Mouse (Mus musculus) liver, postnatal 0 days (tissue): ENCODE data around the gene Bcas2. TPM values are rescaled to one million over a fixed set of nuclear protein-coding genes. Genes with fewer than 3 reads are reported as not detected.

Experiments
- ATAC-seq: fragments of 200-750 bp; cut with Nextera tagmentation; 2 replicates; pipeline ENCODE4 v1.8.0; 2017; ENCODE audit warnings: mild to moderate bottlenecking, moderate library complexity
- DNase-seq: peaks from one replicate; pipeline ENCODE4 v3.0.0-alpha.2; 2016
- H3K27ac ChIP-seq: fragments of 300-500 bp; sonication (generic); 2 replicates; pipeline ENCODE4 v1.5.1; 2014; ENCODE audit warnings: antibody characterized with exemption, moderate library complexity, mild to moderate bottlenecking, low read depth
- H3K27me3 ChIP-seq: fragments of 300-500 bp; sonication (generic); 2 replicates; pipeline ENCODE4 v1.6.1; 2014; ENCODE audit warnings: low read length, control low read depth, mixed read lengths; ENCODE audit not compliant: insufficient read depth
- H3K36me3 ChIP-seq: fragments of 300-500 bp; sonication (generic); replicated peaks from 2 replicates; pipeline ENCODE4 v1.6.1; 2014; ENCODE audit warnings: mild to moderate bottlenecking, control low read depth, low read length, moderate library complexity, mixed read lengths; ENCODE audit not compliant: insufficient read depth
- H3K4me1 ChIP-seq: fragments of 300-500 bp; sonication (generic); 2 replicates; pipeline ENCODE4 v1.6.1; 2014; ENCODE audit warnings: antibody characterized with exemption, mild to moderate bottlenecking, control low read depth; ENCODE audit not compliant: insufficient read depth
- H3K4me2 ChIP-seq: fragments of 300-500 bp; sonication (generic); 2 replicates; pipeline ENCODE4 v1.6.1; 2014; ENCODE audit warnings: low read depth, mild to moderate bottlenecking, low read length, moderate library complexity, mixed read lengths
- H3K4me3 ChIP-seq: fragments of 300-500 bp; sonication (generic); 2 replicates; pipeline ENCODE4 v1.5.1; 2014; ENCODE audit warnings: low read depth, low read length
- H3K9ac ChIP-seq: fragments of 300-500 bp; sonication (generic); replicated peaks from 2 replicates; pipeline ENCODE4 v1.6.1; 2014; ENCODE audit warnings: mild to moderate bottlenecking, moderate library complexity
- H3K9me3 ChIP-seq: fragments of 300-500 bp; sonication (generic); 2 replicates; pipeline ENCODE4 v1.6.1; 2016; ENCODE audit warnings: mild to moderate bottlenecking, control low read depth, low read length, mixed read lengths
- CTCF ChIP-seq: sonication (generic); IDR thresholded peaks from 2 replicates; pipeline ENCODE4 v1.5.1; 2016; ENCODE audit warnings: antibody characterized with exemption, low read depth
- EP300 ChIP-seq: IDR thresholded peaks from 2 replicates; pipeline ENCODE4 v1.6.1; 2016; ENCODE audit warnings: antibody characterized with exemption, low read depth, mild to moderate bottlenecking
- WGBS: fragments of 180-500 bp; shearing (Covaris S2); extraction: QIAGEN DNeasy Blood & Tissue Kit; methylation state at CpG from one replicate; pipeline ENCODE4 v1.1.7; 2014; ENCODE audit not compliant: insufficient replicate concordance; 5-methylcytosine and 5-hydroxymethylcytosine counted together
- polyA plus RNA-seq: library from polyadenylated mRNA; unstranded; fragments of >200 nt; fragmentation: Nextera tagmentation; extraction: Ambion mirVana; gene quantifications from 2 replicates; pipeline ENCODE4 v1.2.1, GENCODE M21; 2015

Bcas2 gene
- polyA plus RNA-seq, 1 experiment from 2014 or later: 73.7 TPM

DNA sequence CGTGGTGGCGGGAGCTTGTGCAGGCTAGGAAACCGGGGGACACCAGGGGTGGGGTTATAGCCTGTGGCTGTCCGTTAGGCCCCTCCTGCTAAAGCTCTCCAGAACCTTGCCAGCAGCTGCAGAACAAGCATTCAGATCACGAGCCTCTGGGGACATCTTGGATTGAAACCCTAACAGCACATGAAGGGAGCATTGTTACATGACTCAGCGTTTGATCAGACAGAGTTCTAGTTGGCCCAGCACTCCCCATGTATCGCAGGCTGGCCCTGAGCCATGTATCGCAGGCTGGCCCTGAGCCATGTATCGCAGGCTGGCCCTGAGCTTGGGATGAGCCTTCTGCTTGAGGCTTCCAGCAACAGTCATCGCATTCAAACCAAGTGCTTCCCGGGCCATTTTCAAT lies 30.2 kb upstream of the Bcas2 start:
- no peaks in the 10 kb centered on the region for H3K27me3 ChIP-seq
- peak; percentile 56 for ATAC-seq
- WGBS: 77% methylated on average over 11 of the region's 11 CpGs
- no peaks in the 10 kb centered on the region for H3K9me3 ChIP-seq
- peaks cover 8% of the 10 kb centered on the region; the same call in 1 of the 2 replicates for H3K36me3 ChIP-seq
- no peak overlapping the region for H3K4me3 ChIP-seq
- H3K9ac ChIP-seq: no peak overlapping the region
- H3K4me2 ChIP-seq: 0 out of 2 replicates have a peak overlapping the region, but pooled peaks have one; percentile 19
- no peak for TF ChIP-seq CTCF
- no peak for TF ChIP-seq EP300
- 0 out of 2 replicates have a peak overlapping the region, but pooled peaks have one; percentile 16 for H3K27ac ChIP-seq
- DNase-seq: no peak
- H3K4me1 ChIP-seq: peaks cover 24% of the 10 kb centered on the region

DNA sequence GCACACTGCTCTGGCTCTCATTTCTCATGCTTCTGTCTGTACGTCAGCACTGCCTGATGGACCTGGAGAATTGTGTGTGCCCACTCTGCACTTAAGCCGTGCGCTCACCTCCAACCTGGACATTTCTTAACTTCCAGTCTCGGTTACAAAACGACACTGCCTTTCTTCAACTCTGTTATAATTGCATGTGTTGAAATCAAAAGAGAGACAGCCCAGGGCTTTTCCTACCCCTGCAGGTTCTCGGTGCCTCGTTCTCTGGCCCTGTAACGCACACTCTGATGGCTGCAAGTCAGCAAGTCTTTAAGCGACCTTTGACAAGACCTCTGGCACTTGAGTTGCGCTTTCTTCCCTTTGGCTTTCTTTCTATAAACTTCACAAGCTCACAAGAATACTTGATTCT lies 29.1 kb upstream of the Bcas2 start:
- H3K9me3 ChIP-seq: no peaks in the 10 kb centered on the region
- ATAC-seq (no peak), DNase-seq (no peak)
- peaks cover 19% of the 10 kb centered on the region for H3K4me1 ChIP-seq
- no peak overlapping the region for H3K27ac ChIP-seq
- H3K4me3 ChIP-seq: no peak overlapping the region
- TF ChIP-seq EP300 (no peak), CTCF (no peak)
- H3K36me3 ChIP-seq: peaks cover 1% of the 10 kb centered on the region
- no peaks in the 10 kb centered on the region for H3K27me3 ChIP-seq
- no peak overlapping the region for H3K4me2 ChIP-seq
- H3K9ac ChIP-seq: no peak overlapping the region
- WGBS: 78% methylated on average over 10 of the region's 10 CpGs

DNA sequence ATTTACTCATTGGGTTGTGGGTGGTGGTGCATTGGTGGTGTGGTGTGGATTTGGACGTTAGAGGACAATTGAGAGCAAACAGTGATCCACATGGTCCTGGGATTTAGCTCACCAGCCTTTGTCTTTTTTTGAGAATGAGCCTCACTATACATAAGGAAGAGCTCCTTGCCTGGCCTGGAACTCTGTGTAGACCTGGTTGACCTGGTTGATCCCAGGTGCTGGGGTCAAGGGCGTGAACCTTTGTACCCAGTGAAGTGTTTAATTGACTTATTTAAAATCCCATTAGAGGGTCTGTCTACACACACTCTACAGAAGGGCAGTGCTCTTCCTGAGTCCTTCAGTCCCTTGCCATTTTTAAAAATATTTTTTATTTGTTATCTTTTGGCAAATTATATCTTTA lies 26.1 kb upstream of the Bcas2 start:
- WGBS: 85% methylated on average over 2 of the region's 2 CpGs
- Histone ChIP-seq H3K36me3 (no peaks in the 10 kb centered on the region; the same call in none of the 2 replicates), H3K9ac (no peak overlapping the region), H3K4me1 (peaks cover 6% of the 10 kb centered on the region), H3K27me3 (no peaks in the 10 kb centered on the region), H3K4me2 (no peak overlapping the region), H3K4me3 (no peak overlapping the region), H3K9me3 (no peaks in the 10 kb centered on the region), H3K27ac (no peak overlapping the region)
- no peak for ATAC-seq
- no peak for DNase-seq
- TF ChIP-seq CTCF: no peak
- TF ChIP-seq EP300: no peak

DNA sequence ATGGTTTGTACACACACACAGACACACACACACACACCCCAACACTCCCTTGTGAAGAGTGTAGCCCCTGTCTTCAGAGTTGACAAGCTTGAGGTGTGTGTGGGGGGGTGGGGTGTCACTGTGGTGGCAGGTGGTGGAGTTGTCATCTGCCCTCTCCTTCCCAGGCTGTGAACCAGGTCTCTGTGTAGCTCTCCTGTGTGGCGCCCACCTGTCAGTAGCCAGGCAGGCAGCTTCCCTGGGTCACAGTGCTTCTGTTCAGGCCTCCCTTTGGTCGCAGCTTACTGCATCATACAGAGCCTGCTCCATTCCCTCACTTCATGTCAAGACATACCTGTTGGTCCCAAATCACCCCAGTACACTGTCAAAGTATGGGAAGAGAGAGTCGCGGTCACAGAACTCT lies 25.7 kb upstream of the Bcas2 start:
- ATAC-seq: no peak
- Histone ChIP-seq H3K4me1 (peaks cover 6% of the 10 kb centered on the region), H3K36me3 (no peaks in the 10 kb centered on the region; the same call in none of the 2 replicates), H3K4me2 (no peak overlapping the region), H3K27me3 (no peaks in the 10 kb centered on the region), H3K4me3 (no peak overlapping the region), H3K27ac (no peak overlapping the region), H3K9ac (no peak overlapping the region), H3K9me3 (no peaks in the 10 kb centered on the region)
- WGBS: 87% methylated on average over 4 of the region's 4 CpGs
- DNase-seq: no peak
- TF ChIP-seq EP300: no peak

DNA sequence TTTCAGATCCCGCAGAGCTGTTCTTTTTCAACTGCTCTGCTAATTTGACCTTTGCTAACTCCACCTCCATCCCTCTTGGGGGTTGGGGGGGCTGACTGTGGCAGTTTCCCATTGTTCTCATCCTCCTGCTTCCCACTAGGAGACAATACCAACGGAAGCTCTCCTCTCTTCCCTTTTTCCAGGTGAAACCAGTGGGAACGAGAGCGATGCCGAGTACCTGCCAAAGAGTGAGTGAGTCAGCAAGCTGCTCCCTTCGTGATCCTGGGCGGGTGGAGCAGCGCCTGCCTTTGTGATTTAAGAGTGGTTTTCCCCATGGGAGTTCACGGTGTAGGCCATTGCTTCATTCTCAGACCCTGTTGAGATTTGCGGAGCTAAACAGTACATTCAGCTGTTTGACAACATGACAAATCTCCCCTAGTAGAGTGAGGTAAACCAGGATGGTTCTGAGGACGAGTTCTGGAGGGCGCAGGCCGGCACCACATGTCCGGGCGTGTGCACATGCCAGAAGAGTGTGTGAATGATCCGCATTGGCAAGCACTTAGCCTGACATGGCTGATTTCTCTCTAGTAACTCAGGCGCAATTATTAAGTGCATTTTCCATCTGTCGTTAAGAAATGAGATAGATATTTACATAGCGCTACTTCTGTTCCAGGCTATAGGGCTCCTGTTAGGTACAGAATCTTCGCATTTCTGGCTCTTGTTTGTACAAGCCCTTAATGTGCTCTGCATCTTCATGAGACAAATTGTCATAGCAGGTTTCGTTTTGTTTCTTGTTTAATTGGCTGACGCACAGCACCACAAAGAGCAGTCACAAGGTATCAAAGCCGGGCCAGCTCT lies 24.9 kb upstream of the Bcas2 start:
- Histone ChIP-seq H3K9me3 (no peaks in the 10 kb centered on the region), H3K4me2 (no peak overlapping the region), H3K27me3 (no peaks in the 10 kb centered on the region), H3K27ac (no peak overlapping the region), H3K4me1 (no peaks in the 10 kb centered on the region), H3K4me3 (no peak overlapping the region), H3K9ac (no peak overlapping the region), H3K36me3 (no peaks in the 10 kb centered on the region; the same call in none of the 2 replicates)
- no peak for DNase-seq
- no peak for ATAC-seq
- WGBS: 82% methylated on average over 23 of the region's 23 CpGs
- TF ChIP-seq EP300 (no peak), CTCF (no peak)

DNA sequence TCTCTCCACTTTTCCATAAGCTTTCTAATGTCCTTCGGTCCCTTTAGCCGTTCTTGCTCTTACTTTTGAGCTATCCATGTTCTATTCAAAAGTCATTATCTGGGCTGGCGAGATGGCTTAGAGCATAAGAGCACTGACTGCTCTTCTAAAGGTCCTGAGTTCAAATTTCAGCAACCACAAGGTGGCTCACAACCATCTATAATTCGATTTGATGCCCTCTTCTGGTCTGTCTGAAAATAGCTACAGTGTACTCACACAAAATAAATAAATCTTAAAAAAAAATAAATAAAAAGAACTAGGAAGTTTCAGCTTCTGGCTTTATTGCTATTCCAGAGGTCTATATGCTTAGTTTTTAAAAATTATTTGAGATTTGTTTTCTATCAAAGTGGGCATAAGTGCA lies 23.7 kb upstream of the Bcas2 start:
- Histone ChIP-seq H3K4me2 (no peak overlapping the region), H3K4me1 (no peaks in the 10 kb centered on the region), H3K9ac (no peak overlapping the region), H3K9me3 (no peaks in the 10 kb centered on the region), H3K4me3 (no peak overlapping the region), H3K36me3 (peaks cover 3% of the 10 kb centered on the region), H3K27ac (no peak overlapping the region), H3K27me3 (no peaks in the 10 kb centered on the region)
- peak; percentile 40 for TF ChIP-seq CTCF
- no peak for TF ChIP-seq EP300
- DNase-seq: no peak
- no peak for ATAC-seq
- WGBS: 84% methylated on average over 4 of the region's 4 CpGs
